Mouse (Mus musculus) gastrocnemius, adult 8-10 months (tissue): ENCODE data around the gene Mex3d. TPM values are rescaled to one million over a fixed set of nuclear protein-coding genes. Genes with fewer than 3 reads are reported as not detected.

Experiments used
- DNase-seq, 2 experiments: peaks; one replicate each; pipeline ENCODE4 v3.0.0; 2022; ENCODE audit warnings: low spot score in 2 of 2
- total RNA-seq, 4 experiments: library from RNA; stranded (reverse); gene quantifications; 2 replicates each; pipeline ENCODE4 v1.2.4; 2022

Mex3d gene
- total RNA-seq: 1 to 10 TPM; 4.2 to 6.3 (median 4.7) TPM

GRCm38 (mm10) chr10:80387522-80387959 is at the start of gene Mex3d:
Gene Mex3d (minus strand): TSS chr10:80387659.
- DNase-seq: peak; percentile 70 to 78

GRCm38 (mm10) chr10:80436276-80436675 is 48.8 kb upstream of the Mex3d start:
- DNase-seq: no peak

GRCm38 (mm10) chr10:80435764-80436163 is 48.3 kb upstream of the Mex3d start:
- DNase-seq: no peak

- DNase-seq: no peak
These were observed 47.4 kb upstream of the Mex3d start for GRCm38 (mm10) chr10:80434823-80435222.

- DNase-seq: no peak
These were observed 46.8 kb upstream of the Mex3d start for GRCm38 (mm10) chr10:80434233-80434592.

- peak; percentile 92 to 95 for DNase-seq
These were observed 46.2 kb upstream of the Mex3d start, which contains the start of gene Tcf3 for GRCm38 (mm10) chr10:80433513-80434232. Gene Tcf3 (minus strand): TSS chr10:80433647.

GRCm38 (mm10) chr10:80432936-80433512 is 45.6 kb upstream of the Mex3d start:
- no peak for DNase-seq

GRCm38 (mm10) chr10:80432387-80432785 is 44.9 kb upstream of the Mex3d start:
- DNase-seq: no peak

GRCm38 (mm10) chr10:80431570-80432386 is 44.3 kb upstream of the Mex3d start:
- DNase-seq: no peak

- no peak for DNase-seq
These were observed 43.0 kb upstream of the Mex3d start for GRCm38 (mm10) chr10:80430375-80430980.

GRCm38 (mm10) chr10:80429800-80430199 is 42.3 kb upstream of the Mex3d start:
- DNase-seq: no peak

- DNase-seq: no peak
These were observed 37.6 kb upstream of the Mex3d start for GRCm38 (mm10) chr10:80425041-80425440.

- no peak for DNase-seq
These were observed 36.1 kb upstream of the Mex3d start for GRCm38 (mm10) chr10:80423562-80423961.

GRCm38 (mm10) chr10:80421651-80422472 is 34.4 kb upstream of the Mex3d start:
- DNase-seq: no peak

GRCm38 (mm10) chr10:80421208-80421607 is 33.7 kb upstream of the Mex3d start:
- DNase-seq: no peak

GRCm38 (mm10) chr10:80420729-80421128 is 33.3 kb upstream of the Mex3d start:
- DNase-seq: no peak

GRCm38 (mm10) chr10:80419419-80419818 is 32.0 kb upstream of the Mex3d start:
- no peak for DNase-seq

GRCm38 (mm10) chr10:80418311-80418710 is 30.9 kb upstream of the Mex3d start:
- DNase-seq: no peak

- no peak for DNase-seq
These were observed 30.4 kb upstream of the Mex3d start for GRCm38 (mm10) chr10:80417841-80418240.

- no peak for DNase-seq
These were observed 29.9 kb upstream of the Mex3d start for GRCm38 (mm10) chr10:80417371-80417770.

- no peak for DNase-seq
These were observed 28.1 kb upstream of the Mex3d start for GRCm38 (mm10) chr10:80415566-80415965.
